Mouse (Mus musculus): ENCODE measurements around the gene 2700081O15Rik.

The 2700081O15Rik gene

DNA sequence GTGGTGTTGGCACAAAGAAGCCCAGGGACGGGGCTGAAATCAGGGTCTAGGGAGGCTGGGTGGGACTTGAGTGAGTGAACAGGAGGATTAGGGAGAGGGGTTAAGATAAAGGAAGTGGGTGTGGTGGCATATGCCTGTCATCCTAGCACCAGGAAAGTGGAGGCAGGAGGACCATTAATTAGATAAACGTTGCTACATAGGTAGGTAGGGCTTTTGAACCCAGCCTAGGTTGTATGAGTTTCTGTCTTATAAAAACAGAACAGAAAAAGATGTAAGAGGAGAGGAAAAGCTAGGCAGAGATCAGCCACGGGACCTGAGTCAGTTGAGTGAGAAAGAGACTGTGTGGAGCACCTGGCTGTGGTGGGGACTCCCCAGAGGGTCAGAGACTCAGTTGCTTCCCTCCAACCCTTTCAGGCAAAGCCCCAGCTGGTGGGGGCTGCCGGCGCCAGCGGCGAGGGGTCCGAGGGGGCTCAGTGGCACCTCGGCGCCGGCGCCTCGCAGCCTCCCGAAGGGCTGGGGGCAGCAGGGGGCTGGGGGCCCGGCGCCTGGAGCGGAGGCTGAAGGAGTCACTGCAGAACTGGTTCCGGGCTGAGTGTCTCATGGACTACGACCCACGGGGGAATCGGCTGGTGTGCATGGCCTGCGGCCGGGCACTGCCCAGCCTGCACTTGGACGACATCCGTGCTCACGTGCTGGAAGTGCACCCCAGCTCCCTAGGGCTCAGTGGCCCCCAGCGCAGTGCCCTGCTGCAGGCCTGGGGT lies 3.6 kb downstream of the 2700081O15Rik start:
- peak; percentile 17 for DNase-seq

DNA sequence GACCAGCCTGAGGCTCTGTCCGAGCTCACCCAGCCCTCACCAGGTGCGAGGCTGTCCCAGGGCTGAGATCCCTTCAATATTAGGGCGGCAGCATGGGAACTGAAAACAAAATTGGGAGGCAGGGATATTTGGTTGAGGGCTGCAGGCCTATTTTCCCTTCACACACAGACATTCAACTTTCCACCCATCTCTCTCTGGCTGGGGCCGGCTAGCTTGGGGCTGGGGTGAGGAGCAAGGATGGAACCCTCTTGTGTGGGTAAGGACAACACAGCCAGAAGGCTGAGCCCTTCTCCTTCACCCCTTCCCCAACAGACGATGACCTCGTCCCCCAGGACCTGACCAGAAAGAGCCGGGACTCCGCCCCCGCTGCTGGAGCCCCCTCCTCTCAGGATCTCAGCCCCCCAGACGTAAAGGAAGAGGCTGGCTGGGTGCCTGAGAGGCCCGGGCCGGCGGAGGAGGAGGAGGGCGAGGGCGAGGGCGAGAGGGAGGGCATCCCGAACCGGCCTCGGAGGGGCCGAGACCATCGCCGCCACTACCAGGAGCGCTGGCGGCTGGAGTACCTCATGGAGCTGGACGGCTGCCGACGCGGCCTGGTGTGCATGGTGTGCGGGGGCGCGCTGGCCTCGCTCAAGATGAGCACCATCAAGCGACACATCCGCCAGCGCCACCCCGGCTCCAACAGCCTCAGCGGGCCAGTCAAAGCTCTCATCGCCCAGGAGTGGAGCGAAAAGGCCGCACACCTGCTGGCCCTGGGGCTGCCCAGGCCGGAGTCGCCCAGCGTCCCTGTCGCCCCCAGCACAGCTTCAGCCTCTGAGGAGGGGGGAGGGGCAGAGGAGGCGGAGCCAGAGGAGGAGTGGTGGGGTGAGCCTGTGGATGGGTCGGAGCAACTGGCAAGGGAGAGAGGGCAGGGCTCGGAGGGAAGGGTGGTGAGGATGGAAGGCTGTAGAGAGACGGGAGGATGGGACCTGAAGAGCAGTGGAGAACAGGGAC lies 4.5 kb downstream of the 2700081O15Rik start:
- peak; percentile 78 for DNase-seq

- peak; percentile 54 for DNase-seq
Measured at GRCm38 (mm10) chr19:7422656-7423027, 5.2 kb downstream of the 2700081O15Rik start.

DNA sequence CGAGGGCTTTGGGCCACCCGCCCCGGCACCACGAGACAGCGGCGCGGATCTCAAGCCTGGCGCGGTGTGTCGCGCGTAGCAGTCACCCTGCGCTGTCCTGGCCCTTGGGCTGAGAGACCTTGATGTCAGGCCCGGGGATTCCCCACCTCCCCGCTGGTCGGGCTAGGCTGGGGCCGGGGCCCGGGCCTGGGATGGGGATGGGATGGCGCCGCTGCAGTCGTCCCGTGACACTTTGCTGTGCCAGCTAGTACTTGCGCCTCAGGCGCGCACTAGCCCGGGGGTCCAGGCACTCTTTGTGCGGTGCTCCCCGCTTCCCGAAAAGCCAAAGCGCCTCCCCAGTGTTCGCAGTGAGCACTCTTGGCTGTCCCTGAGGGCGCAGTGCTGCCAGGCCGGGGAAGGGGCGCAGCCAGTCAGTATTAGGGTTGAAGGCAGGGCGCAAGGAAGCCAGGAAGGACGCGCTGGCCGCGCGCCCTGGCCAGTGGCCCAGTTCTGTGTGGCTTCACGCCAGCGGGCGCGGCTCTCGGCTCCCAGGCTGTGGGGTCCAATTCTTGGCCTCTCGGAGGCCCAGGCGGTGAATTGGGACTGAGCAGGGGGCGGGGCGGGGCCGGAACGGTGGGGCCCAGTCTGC lies 5.7 kb downstream of the 2700081O15Rik start:
- DNase-seq: peak; percentile 75

DNA sequence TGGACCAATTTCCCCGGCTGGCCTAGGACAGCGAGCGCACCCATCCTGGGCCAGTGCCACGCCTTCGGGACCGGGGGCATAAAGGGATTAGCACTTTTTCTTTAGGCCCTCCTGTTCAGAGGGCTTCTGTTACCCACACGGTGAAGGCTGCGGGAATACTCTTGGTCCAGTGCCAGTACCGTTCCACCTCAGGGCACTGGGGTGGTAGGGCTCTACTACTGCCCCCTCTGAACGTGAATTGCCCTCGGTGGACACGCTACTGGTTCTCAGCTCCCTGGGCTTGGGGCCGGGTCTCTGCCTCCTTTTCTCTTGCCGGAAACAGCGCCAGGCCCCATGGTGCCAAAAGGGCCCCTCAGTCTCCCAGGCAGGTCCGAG lies 6.2 kb downstream of the 2700081O15Rik start:
- no peak for DNase-seq

- DNase-seq: peak; percentile 26
Measured at GRCm38 (mm10) chr19:7424131-7424530, 6.7 kb downstream of the 2700081O15Rik start.

GRCm38 (mm10) chr19:7424590-7425397 lies 7.4 kb downstream of the 2700081O15Rik start:
- peak; percentile 30 for DNase-seq

- DNase-seq: no peak
Measured at GRCm38 (mm10) chr19:7425398-7425775, 8.0 kb downstream of the 2700081O15Rik start.

GRCm38 (mm10) chr19:7434887-7435286 lies 17.5 kb downstream of the 2700081O15Rik start:
- no peak for DNase-seq

- no peak for DNase-seq
Measured at GRCm38 (mm10) chr19:7436061-7436970, 18.9 kb downstream of the 2700081O15Rik start.

DNA sequence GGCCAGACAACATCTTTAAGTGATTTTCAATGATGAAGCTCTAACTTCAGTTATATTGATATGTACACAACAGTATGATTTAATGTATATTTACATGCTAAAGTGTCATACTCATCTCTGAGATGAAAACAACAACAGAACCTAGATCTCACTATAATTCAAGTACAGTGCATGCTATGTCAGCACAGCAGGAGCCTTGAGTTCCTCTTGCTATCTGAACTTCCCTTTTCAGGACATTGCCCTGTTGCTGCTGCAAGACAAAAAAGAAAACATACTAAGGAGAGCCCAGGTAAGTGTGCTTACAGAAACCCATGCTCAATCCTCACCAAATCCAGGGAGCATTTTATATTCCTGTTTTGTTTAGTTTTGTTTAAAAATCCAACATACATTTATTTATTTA lies 20.9 kb downstream of the 2700081O15Rik start:
- DNase-seq: no peak

- peak; percentile 49 for DNase-seq
Measured at GRCm38 (mm10) chr19:7441493-7441892, 24.1 kb downstream of the 2700081O15Rik start.

DNA sequence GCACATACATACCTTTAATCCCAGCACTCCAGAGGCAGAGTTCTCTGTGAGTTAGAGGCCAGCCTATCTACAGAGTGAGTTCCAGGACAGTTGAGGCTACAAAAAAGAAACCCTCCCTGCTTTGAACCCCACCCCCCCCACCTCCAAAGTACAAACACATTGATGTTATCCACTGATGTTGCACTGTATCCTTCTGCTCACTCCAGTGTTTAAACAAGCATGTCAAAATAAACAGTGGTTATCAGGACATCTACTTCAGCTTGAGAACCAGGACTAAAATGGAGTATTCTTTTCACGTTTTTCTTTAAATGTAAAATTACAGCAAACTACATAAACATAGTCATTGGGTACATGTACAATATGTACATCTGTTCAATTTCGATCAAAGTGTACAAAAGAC lies 27.7 kb downstream of the 2700081O15Rik start:
- no peak for DNase-seq

- DNase-seq: no peak
Measured at GRCm38 (mm10) chr19:7445596-7445995, 28.2 kb downstream of the 2700081O15Rik start.

DNA sequence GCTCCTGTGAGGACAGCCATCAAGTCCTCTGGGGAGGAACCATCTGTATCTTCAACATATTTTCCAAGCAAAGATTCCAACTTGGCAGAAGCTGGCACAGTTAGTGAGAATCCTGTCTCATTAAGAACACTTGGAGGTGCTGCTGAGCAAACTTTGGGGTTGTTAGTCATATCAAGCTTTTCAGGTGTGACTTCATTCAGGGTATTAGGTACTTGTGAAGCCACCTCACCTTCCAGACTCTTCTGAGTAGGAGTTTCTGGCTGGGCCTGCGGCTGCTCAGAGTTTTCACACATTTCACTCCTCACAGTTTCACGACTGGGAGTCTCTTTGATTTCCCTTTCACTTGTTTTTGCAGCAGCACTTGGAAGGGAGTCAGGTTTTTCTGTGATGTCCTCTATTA lies 39.4 kb downstream of the 2700081O15Rik start:
- no peak for DNase-seq

DNA sequence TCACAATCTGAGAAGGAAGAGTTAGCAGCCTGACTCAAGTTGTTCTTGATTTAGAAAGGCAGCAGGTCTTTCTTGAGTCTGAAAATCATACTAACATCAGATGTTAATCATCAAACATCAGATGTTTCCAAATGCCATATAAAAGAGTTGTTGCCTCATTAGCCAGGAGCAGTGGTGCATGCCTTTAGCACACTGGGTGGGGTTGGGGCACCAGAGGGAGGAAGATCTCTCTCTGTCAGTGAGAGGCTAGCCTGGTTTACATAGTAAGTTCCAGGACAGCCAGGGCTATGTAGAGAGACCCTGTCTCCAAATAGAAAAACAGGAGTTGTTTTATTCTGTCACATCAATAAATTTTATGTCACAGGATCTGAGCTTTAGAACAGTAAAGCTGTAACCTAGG lies 41.5 kb downstream of the 2700081O15Rik start:
- no peak for DNase-seq

- DNase-seq: no peak
Measured at GRCm38 (mm10) chr19:7459370-7459769, 41.9 kb downstream of the 2700081O15Rik start.

DNA sequence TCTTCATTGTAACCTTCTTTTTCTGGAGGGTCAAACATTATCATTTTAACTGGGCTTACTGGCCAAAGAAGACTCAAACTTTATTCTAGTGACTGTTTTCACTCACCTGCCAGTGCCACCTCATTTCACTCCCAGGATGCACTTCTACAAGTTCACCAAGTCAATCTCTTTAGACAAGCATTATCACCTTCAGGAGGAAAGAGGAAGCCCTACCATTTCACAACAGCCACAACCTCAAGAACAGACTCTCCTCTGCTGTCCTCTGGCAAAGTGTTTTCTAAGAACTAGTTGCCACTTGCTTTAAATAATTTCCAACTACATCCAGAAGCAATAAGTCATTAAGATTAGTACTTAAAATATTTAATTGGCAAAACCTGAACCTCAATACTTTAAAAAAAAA lies 50.5 kb downstream of the 2700081O15Rik start:
- DNase-seq: no peak

- no peak for DNase-seq
Measured at GRCm38 (mm10) chr19:7470643-7471042, 53.2 kb downstream of the 2700081O15Rik start.
